Mouse (Mus musculus): ENCODE data around the gene Kpna4. TPM values are rescaled to one million over a fixed set of nuclear protein-coding genes. Genes with fewer than 3 reads are reported as not detected.

The Kpna4 gene
- polyA plus RNA-seq, 1 experiment from 2014 or later: 39.8 TPM

DNA sequence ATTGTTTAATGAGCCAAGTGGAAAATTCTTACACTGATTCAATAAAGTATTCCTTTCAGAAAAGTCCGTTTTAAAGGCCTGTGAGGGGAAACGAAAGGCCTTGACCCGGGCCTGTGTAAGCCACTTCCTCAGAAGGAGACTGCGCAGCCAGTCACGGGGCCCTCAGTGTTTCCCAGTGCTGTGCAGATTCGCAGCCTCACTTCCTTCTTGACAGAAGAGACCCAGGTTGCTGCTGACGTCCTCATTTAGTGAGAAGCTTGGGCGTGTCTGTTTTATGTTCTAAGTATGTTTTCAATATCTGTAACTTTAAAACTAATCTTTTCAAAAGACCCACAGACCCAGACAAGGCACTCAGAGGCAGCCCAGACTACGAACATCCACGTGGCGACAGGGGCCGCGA is 29.6 kb upstream of the Kpna4 start:
- Histone ChIP-seq H3K36me3 (ENCODE audit: control insufficient read depth, insufficient read depth, low read length) (no peaks in the 10 kb centered on the region), H3K4me2 (ENCODE audit: low read length) (no peak overlapping the region), H3K27me3 (replicated peaks; ENCODE audit: control insufficient read depth, insufficient read depth, low read length) (no peaks in the 10 kb centered on the region), H3K4me3 (ENCODE audit: low read depth, low read length) (no peak overlapping the region), H3K4me1 (ENCODE audit: control insufficient read depth, insufficient read depth, low read length) (no peaks in the 10 kb centered on the region), H3K9ac (ENCODE audit: low read length) (no peak overlapping the region), H3K27ac (ENCODE audit: low read depth, low read length) (no peak overlapping the region), H3K9me3 (replicated peaks; ENCODE audit: control insufficient read depth, low read length) (no peaks in the 10 kb centered on the region)
- 59% methylated on average over 13 of the region's 13 CpGs for WGBS
- DNase-seq (ENCODE audit: low spot score) (no peak), ATAC-seq (no peak)

- Histone ChIP-seq H3K4me2 (ENCODE audit: low read length) (no peak overlapping the region), H3K9me3 (replicated peaks; ENCODE audit: control insufficient read depth, low read length) (no peaks in the 10 kb centered on the region), H3K9ac (ENCODE audit: low read length) (no peak overlapping the region), H3K27ac (ENCODE audit: low read depth, low read length) (no peak overlapping the region), H3K27me3 (replicated peaks; ENCODE audit: control insufficient read depth, insufficient read depth, low read length) (no peaks in the 10 kb centered on the region), H3K4me1 (ENCODE audit: control insufficient read depth, insufficient read depth, low read length) (no peaks in the 10 kb centered on the region), H3K36me3 (ENCODE audit: control insufficient read depth, insufficient read depth, low read length) (no peaks in the 10 kb centered on the region), H3K4me3 (ENCODE audit: low read depth, low read length) (no peak overlapping the region)
- no peak for ATAC-seq
- WGBS: 69% methylated on average over 2 of the region's 2 CpGs
- DNase-seq (ENCODE audit: low spot score): no peak
Observed at GRCm38 (mm10) chr3:69154691-69155090, 27.8 kb upstream of the Kpna4 start.

GRCm38 (mm10) chr3:69150921-69151320 is 24.0 kb upstream of the Kpna4 start:
- Histone ChIP-seq H3K27me3 (replicated peaks; ENCODE audit: control insufficient read depth, insufficient read depth, low read length) (no peaks in the 10 kb centered on the region), H3K9me3 (replicated peaks; ENCODE audit: control insufficient read depth, low read length) (no peaks in the 10 kb centered on the region), H3K4me3 (ENCODE audit: low read depth, low read length) (no peak overlapping the region), H3K27ac (ENCODE audit: low read depth, low read length) (no peak overlapping the region), H3K4me1 (ENCODE audit: control insufficient read depth, insufficient read depth, low read length) (no peaks in the 10 kb centered on the region), H3K36me3 (ENCODE audit: control insufficient read depth, insufficient read depth, low read length) (no peaks in the 10 kb centered on the region), H3K4me2 (ENCODE audit: low read length) (no peak overlapping the region), H3K9ac (ENCODE audit: low read length) (no peak overlapping the region)
- DNase-seq (ENCODE audit: low spot score): no peak
- 88% methylated on average over 3 of the region's 3 CpGs for WGBS
- no peak for ATAC-seq

GRCm38 (mm10) chr3:69142372-69142994 is 15.6 kb upstream of the Kpna4 start:
- Histone ChIP-seq H3K27ac (ENCODE audit: low read depth, low read length) (no peak overlapping the region), H3K27me3 (replicated peaks; ENCODE audit: control insufficient read depth, insufficient read depth, low read length) (no peaks in the 10 kb centered on the region)

GRCm38 (mm10) chr3:69140851-69141250 is 13.9 kb upstream of the Kpna4 start:
- H3K27ac ChIP-seq (ENCODE audit: low read depth, low read length): no peak overlapping the region
- no peak overlapping the region for H3K4me3 ChIP-seq (ENCODE audit: low read depth, low read length)
- DNase-seq (ENCODE audit: low spot score) (no peak), ATAC-seq (no peak)
- peaks cover 2% of the 10 kb centered on the region; the same call in 1 of the 2 replicates for H3K9me3 ChIP-seq (replicated peaks; ENCODE audit: control insufficient read depth, low read length)
- no peaks in the 10 kb centered on the region for H3K36me3 ChIP-seq (ENCODE audit: control insufficient read depth, insufficient read depth, low read length)
- H3K4me1 ChIP-seq (ENCODE audit: control insufficient read depth, insufficient read depth, low read length): no peaks in the 10 kb centered on the region
- H3K27me3 ChIP-seq (replicated peaks; ENCODE audit: control insufficient read depth, insufficient read depth, low read length): no peaks in the 10 kb centered on the region
- no peak overlapping the region for H3K4me2 ChIP-seq (ENCODE audit: low read length)
- 86% methylated on average over 4 of the region's 4 CpGs for WGBS
- no peak overlapping the region for H3K9ac ChIP-seq (ENCODE audit: low read length)

More at GRCm38 (mm10) chr3:69142372-69142994, 15.6 kb upstream of the Kpna4 start:
- H3K36me3 ChIP-seq (ENCODE audit: control insufficient read depth, insufficient read depth, low read length): no peaks in the 10 kb centered on the region
- DNase-seq (ENCODE audit: low spot score) (no peak), ATAC-seq (no peak)
- H3K9ac ChIP-seq (ENCODE audit: low read length): no peak overlapping the region
- no peak overlapping the region for H3K4me2 ChIP-seq (ENCODE audit: low read length)
- no peak overlapping the region for H3K4me3 ChIP-seq (ENCODE audit: low read depth, low read length)
- H3K9me3 ChIP-seq (replicated peaks; ENCODE audit: control insufficient read depth, low read length): peaks cover 2% of the 10 kb centered on the region; the same call in 1 of the 2 replicates
- no peaks in the 10 kb centered on the region for H3K4me1 ChIP-seq (ENCODE audit: control insufficient read depth, insufficient read depth, low read length)
- 90% methylated on average over 7 of the region's 7 CpGs for WGBS

- WGBS: 69% methylated on average over 6 of the region's 6 CpGs
- ATAC-seq (no peak), DNase-seq (ENCODE audit: low spot score) (no peak)
- Histone ChIP-seq H3K27ac (ENCODE audit: low read depth, low read length) (no peak overlapping the region), H3K36me3 (ENCODE audit: control insufficient read depth, insufficient read depth, low read length) (no peaks in the 10 kb centered on the region), H3K4me3 (ENCODE audit: low read depth, low read length) (no peak overlapping the region), H3K9ac (ENCODE audit: low read length) (no peak overlapping the region), H3K4me1 (ENCODE audit: control insufficient read depth, insufficient read depth, low read length) (no peaks in the 10 kb centered on the region), H3K27me3 (replicated peaks; ENCODE audit: control insufficient read depth, insufficient read depth, low read length) (no peaks in the 10 kb centered on the region), H3K4me2 (ENCODE audit: low read length) (no peak overlapping the region), H3K9me3 (replicated peaks; ENCODE audit: control insufficient read depth, low read length) (no peaks in the 10 kb centered on the region)
Observed at GRCm38 (mm10) chr3:69136059-69136458, 9.1 kb upstream of the Kpna4 start.

DNA sequence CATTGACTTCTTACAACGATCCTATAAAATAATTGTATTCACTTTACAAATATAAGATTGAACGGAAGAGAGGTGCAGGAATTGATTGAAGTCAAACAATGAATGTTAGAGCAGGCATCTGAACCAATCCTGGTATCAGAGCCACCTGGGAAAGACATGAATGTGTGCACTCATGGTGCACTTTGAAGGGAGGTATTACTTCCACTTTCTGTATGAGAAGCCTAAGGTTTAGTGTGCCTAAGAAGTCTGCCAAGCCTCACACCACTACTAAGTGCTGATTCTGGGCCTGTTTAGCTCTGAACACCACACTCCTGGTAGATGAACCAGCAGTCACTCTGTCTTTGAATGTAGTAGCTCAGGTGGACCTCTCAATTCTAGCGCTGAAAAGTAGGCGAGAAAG is 4.1 kb upstream of the Kpna4 start:
- Histone ChIP-seq H3K4me3 (ENCODE audit: low read depth, low read length) (no peak overlapping the region), H3K4me2 (ENCODE audit: low read length) (no peak overlapping the region), H3K9me3 (replicated peaks; ENCODE audit: control insufficient read depth, low read length) (no peaks in the 10 kb centered on the region), H3K9ac (ENCODE audit: low read length) (no peak overlapping the region), H3K27me3 (replicated peaks; ENCODE audit: control insufficient read depth, insufficient read depth, low read length) (no peaks in the 10 kb centered on the region), H3K36me3 (ENCODE audit: control insufficient read depth, insufficient read depth, low read length) (no peaks in the 10 kb centered on the region), H3K27ac (ENCODE audit: low read depth, low read length) (no peak overlapping the region), H3K4me1 (ENCODE audit: control insufficient read depth, insufficient read depth, low read length) (no peaks in the 10 kb centered on the region)
- DNase-seq (ENCODE audit: low spot score) (no peak), ATAC-seq (no peak)
- WGBS: 87% methylated on average over 4 of the region's 4 CpGs

DNA sequence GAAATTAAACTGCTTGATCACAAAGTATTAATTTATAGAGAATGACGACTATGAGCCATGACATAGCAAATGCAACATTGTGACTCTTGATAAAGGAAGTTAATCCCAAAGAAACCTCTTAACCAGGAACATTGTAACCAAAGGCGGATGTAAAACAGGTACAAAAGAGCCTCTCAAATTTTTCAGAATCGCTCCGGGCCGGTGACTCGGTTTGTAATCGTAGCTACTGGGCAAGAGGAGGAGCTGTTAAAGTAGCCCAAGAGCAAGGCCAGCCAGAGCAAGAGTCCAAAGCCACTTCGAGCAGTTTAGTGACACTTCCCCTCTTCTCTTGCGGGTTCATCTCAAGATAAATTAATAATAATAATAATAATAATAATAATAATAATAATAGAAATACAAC is 780 bp upstream of the Kpna4 start:
- H3K9ac ChIP-seq (ENCODE audit: low read length): peak overlapping the region; percentile 29
- H3K4me3 ChIP-seq (ENCODE audit: low read depth, low read length): peak overlapping the region; percentile 90
- no peaks in the 10 kb centered on the region for H3K36me3 ChIP-seq (ENCODE audit: control insufficient read depth, insufficient read depth, low read length)
- WGBS: 5% methylated on average over 9 of the region's 9 CpGs
- peaks cover 9% of the 10 kb centered on the region for H3K4me1 ChIP-seq (ENCODE audit: control insufficient read depth, insufficient read depth, low read length)
- no peak for ATAC-seq
- no peaks in the 10 kb centered on the region for H3K27me3 ChIP-seq (replicated peaks; ENCODE audit: control insufficient read depth, insufficient read depth, low read length)
- no peak overlapping the region for H3K27ac ChIP-seq (ENCODE audit: low read depth, low read length)
- no peak for DNase-seq (ENCODE audit: low spot score)
- peak overlapping the region; percentile 65 for H3K4me2 ChIP-seq (ENCODE audit: low read length)
- H3K9me3 ChIP-seq (replicated peaks; ENCODE audit: control insufficient read depth, low read length): no peaks in the 10 kb centered on the region

- ATAC-seq (peak; percentile 51; the same call in 1 of the 2 replicates), DNase-seq (ENCODE audit: low spot score) (no peak)
- H3K36me3 ChIP-seq (ENCODE audit: control insufficient read depth, insufficient read depth, low read length): no peaks in the 10 kb centered on the region
- under 1% methylated on average over 10 of the region's 10 CpGs for WGBS
- peaks cover 9% of the 10 kb centered on the region for H3K4me1 ChIP-seq (ENCODE audit: control insufficient read depth, insufficient read depth, low read length)
- no peaks in the 10 kb centered on the region for H3K27me3 ChIP-seq (replicated peaks; ENCODE audit: control insufficient read depth, insufficient read depth, low read length)
- H3K9me3 ChIP-seq (replicated peaks; ENCODE audit: control insufficient read depth, low read length): no peaks in the 10 kb centered on the region
- peak overlapping the region; percentile 90 for H3K4me3 ChIP-seq (ENCODE audit: low read depth, low read length)
- peak overlapping the region; percentile 34; the same call in 1 of the 2 replicates for H3K27ac ChIP-seq (ENCODE audit: low read depth, low read length)
- H3K9ac ChIP-seq (ENCODE audit: low read length): peak overlapping the region; percentile 29
- peak overlapping the region; percentile 65 for H3K4me2 ChIP-seq (ENCODE audit: low read length)
Observed at GRCm38 (mm10) chr3:69127346-69127678, 399 bp upstream of the Kpna4 start.

Measured in forebrain, embryonic 14.5 days (tissue).